Mouse (Mus musculus) gastrocnemius, adult 18-20 months (tissue): ENCODE results near the gene Ccdc120. TPM values are rescaled to one million over a fixed set of nuclear protein-coding genes. Genes with fewer than 3 reads are reported as not detected.

Experiments used
- DNase-seq: peaks from one replicate; pipeline ENCODE4 v3.0.0; 2021; ENCODE audit warnings: low spot score
- long read RNA-seq, 2 experiments: library from polyadenylated mRNA; stranded (forward); transcript quantifications; one replicate each; pipeline ENCODE4 v2.0.0; 2021
- total RNA-seq, 2 experiments: library from RNA; stranded (reverse); gene quantifications; 2 replicates each; pipeline ENCODE4 v1.2.3; 2021

The Ccdc120 gene
- under 1 TPM; 0.34 to 0.50 TPM for total RNA-seq
- long read RNA-seq, experiment 1 = 0 reads
- long read RNA-seq, experiment 2 = 0 reads

GRCm38 (mm10) chrX:7750432-7751116, at the start of gene Ccdc120:
Gene Ccdc120 (minus strand): TSS chrX:7750905.
- DNase-seq = no peak

GRCm38 (mm10) chrX:7797327-7797726, 46.6 kb upstream of the Ccdc120 start:
- DNase-seq = no peak

- DNase-seq = peak; percentile 5
These were observed 44.3 kb upstream of the Ccdc120 start for GRCm38 (mm10) chrX:7795016-7795415.

- no peak for DNase-seq
These were observed 42.7 kb upstream of the Ccdc120 start for GRCm38 (mm10) chrX:7793361-7793760.

GRCm38 (mm10) chrX:7790309-7790708, 39.6 kb upstream of the Ccdc120 start:
- DNase-seq = no peak

GRCm38 (mm10) chrX:7789542-7790136, 38.9 kb upstream of the Ccdc120 start, which contains the start of gene Gripap1:
Gene Gripap1 (plus strand): TSS chrX:7789765.
- peak; percentile 75 for DNase-seq

- no peak for DNase-seq
These were observed 31.9 kb upstream of the Ccdc120 start for GRCm38 (mm10) chrX:7782603-7783092.

- no peak for DNase-seq
These were observed 28.6 kb upstream of the Ccdc120 start for GRCm38 (mm10) chrX:7779294-7779693.

GRCm38 (mm10) chrX:7778450-7779244, 27.9 kb upstream of the Ccdc120 start:
- DNase-seq = no peak

- DNase-seq = peak; percentile 44
These were observed 25.8 kb upstream of the Ccdc120 start for GRCm38 (mm10) chrX:7776329-7777082.

GRCm38 (mm10) chrX:7775501-7776205, 24.9 kb upstream of the Ccdc120 start:
- DNase-seq = no peak

- DNase-seq = no peak
These were observed 22.1 kb upstream of the Ccdc120 start for GRCm38 (mm10) chrX:7772766-7773165.

- no peak for DNase-seq
These were observed 18.8 kb upstream of the Ccdc120 start for GRCm38 (mm10) chrX:7769302-7770017.

GRCm38 (mm10) chrX:7765764-7766163, 15.1 kb upstream of the Ccdc120 start:
- peak; percentile 42 for DNase-seq

- DNase-seq = no peak
These were observed 14.6 kb upstream of the Ccdc120 start for GRCm38 (mm10) chrX:7765281-7765670.

- DNase-seq = no peak
These were observed 14.1 kb upstream of the Ccdc120 start for GRCm38 (mm10) chrX:7764657-7765280.

GRCm38 (mm10) chrX:7763631-7764393, 13.1 kb upstream of the Ccdc120 start:
- DNase-seq = no peak

- DNase-seq = no peak
These were observed 12.2 kb upstream of the Ccdc120 start for GRCm38 (mm10) chrX:7762921-7763197.
